Mouse (Mus musculus) heart, postnatal 0 days (tissue): ENCODE results near the gene Vamp8. TPM values are rescaled to one million over a fixed set of nuclear protein-coding genes. Genes with fewer than 3 reads are reported as not detected.
A peak's percentile ranks its signal among the peaks of the same experiment; 100 is the strongest.

Experiments used
- ATAC-seq: fragments of 200-750 bp; cut with Nextera tagmentation; 2 replicates; pipeline ENCODE4 v1.8.0; 2017; ENCODE audit warnings: low read depth, moderate number of reproducible peaks, moderate library complexity; ENCODE audit not compliant: insufficient read depth
- DNase-seq: peaks from one replicate; pipeline ENCODE4 v3.0.0-alpha.2; 2016; ENCODE audit warnings: low spot score
- H3K27ac ChIP-seq: fragments of 300-500 bp; sonication (generic); 2 replicates; pipeline ENCODE4 v1.5.1; 2014; ENCODE audit warnings: low read depth, mild to moderate bottlenecking
- H3K27me3 ChIP-seq: fragments of 300-500 bp; sonication (generic); 2 replicates; pipeline ENCODE4 v1.6.1; 2014; ENCODE audit warnings: low read length, mixed read lengths; ENCODE audit not compliant: control insufficient read depth, insufficient read depth
- H3K36me3 ChIP-seq: fragments of 300-500 bp; sonication (generic); replicated peaks from 2 replicates; pipeline ENCODE4 v1.6.1; 2014; ENCODE audit warnings: low read length, mixed read lengths; ENCODE audit not compliant: control insufficient read depth, insufficient read depth
- H3K4me1 ChIP-seq: fragments of 300-500 bp; sonication (generic); 2 replicates; pipeline ENCODE4 v1.6.1; 2014; ENCODE audit warnings: antibody characterized with exemption; ENCODE audit not compliant: control insufficient read depth, insufficient read depth
- H3K4me2 ChIP-seq: fragments of 300-500 bp; sonication (generic); 2 replicates; pipeline ENCODE4 v1.6.1; 2014; ENCODE audit warnings: low read depth, mild to moderate bottlenecking, low read length, moderate library complexity
- H3K4me3 ChIP-seq: fragments of 300-500 bp; sonication (generic); 2 replicates; pipeline ENCODE4 v1.5.1; 2014; ENCODE audit warnings: low read depth, low read length
- H3K9ac ChIP-seq: fragments of 300-500 bp; sonication (generic); replicated peaks from 2 replicates; pipeline ENCODE4 v1.6.1; 2014; ENCODE audit warnings: low read depth, low read length, mixed read lengths
- H3K9me3 ChIP-seq: fragments of 300-500 bp; sonication (generic); replicated peaks from 2 replicates; pipeline ENCODE4 v1.6.1; 2016; ENCODE audit warnings: low read length; ENCODE audit not compliant: control insufficient read depth
- CTCF ChIP-seq: IDR thresholded peaks from 2 replicates; pipeline ENCODE4 v1.5.1; 2016; ENCODE audit warnings: antibody characterized with exemption, control low read depth, low read depth
- EP300 ChIP-seq: IDR thresholded peaks from 2 replicates; pipeline ENCODE4 v1.6.1; 2016; ENCODE audit warnings: antibody characterized with exemption, low read depth
- WGBS: fragments of 180-500 bp; shearing (Covaris S2); extraction: QIAGEN DNeasy Blood & Tissue Kit; methylation state at CpG from one replicate; pipeline ENCODE4 v1.1.7; 2014; 5-methylcytosine and 5-hydroxymethylcytosine counted together
- polyA plus RNA-seq: library from polyadenylated mRNA; unstranded; fragments of >200 nt; fragmentation: Nextera tagmentation; extraction: Ambion mirVana; gene quantifications from 2 replicates; pipeline ENCODE4 v1.2.1, GENCODE M21; 2015
- total RNA-seq: library from RNA; depleted of rRNA; stranded (reverse); fragments of >200 nt; gene quantifications from 2 replicates; pipeline ENCODE4 v1.2.3, GENCODE M21; 2014; ENCODE audit warnings: low replicate concordance

Gene Vamp8
- total and polyA plus RNA-seq, 2 experiments from 2014 or later = 69.8 to 174 TPM

GRCm38 (mm10) chr6:72430989-72431921, 40.8 kb upstream of the Vamp8 start:
- H3K9me3 ChIP-seq = no peaks in the 10 kb centered on the region
- no peaks in the 10 kb centered on the region for H3K27me3 ChIP-seq
- H3K4me1 ChIP-seq = no peaks in the 10 kb centered on the region
- peak overlapping the region; percentile 8; the same call in 1 of the 2 replicates for H3K27ac ChIP-seq
- ATAC-seq = no peak
- H3K9ac ChIP-seq = no peak overlapping the region
- peaks cover 86% of the 10 kb centered on the region for H3K36me3 ChIP-seq
- WGBS = 32% methylated on average over 5 of the region's 5 CpGs
- no peak overlapping the region for H3K4me2 ChIP-seq
- H3K4me3 ChIP-seq = no peak overlapping the region
- TF ChIP-seq CTCF (no peak), EP300 (no peak)
- no peak for DNase-seq

- no peak for TF ChIP-seq CTCF
- no peak overlapping the region for H3K4me2 ChIP-seq
- no peaks in the 10 kb centered on the region for H3K27me3 ChIP-seq
- no peaks in the 10 kb centered on the region for H3K4me1 ChIP-seq
- DNase-seq (no peak), ATAC-seq (no peak)
- H3K9me3 ChIP-seq = peaks cover 5% of the 10 kb centered on the region; the same call in 1 of the 2 replicates
- 82% methylated on average over 21 of the region's 21 CpGs for WGBS
- H3K9ac ChIP-seq = no peak overlapping the region
- H3K36me3 ChIP-seq = peaks cover 86% of the 10 kb centered on the region
- no peak overlapping the region for H3K4me3 ChIP-seq
- no peak overlapping the region for H3K27ac ChIP-seq
These were observed 38.7 kb upstream of the Vamp8 start for GRCm38 (mm10) chr6:72429061-72429842.

- TF ChIP-seq EP300 (no peak), CTCF (peak; percentile 82)
- no peak overlapping the region for H3K4me3 ChIP-seq
- 40% methylated on average over 8 of the region's 8 CpGs for WGBS
- H3K9ac ChIP-seq = no peak overlapping the region
- H3K27ac ChIP-seq = no peak overlapping the region
- peaks cover 86% of the 10 kb centered on the region for H3K36me3 ChIP-seq
- no peak overlapping the region for H3K4me2 ChIP-seq
- peaks cover 5% of the 10 kb centered on the region; the same call in 1 of the 2 replicates for H3K9me3 ChIP-seq
- no peaks in the 10 kb centered on the region for H3K27me3 ChIP-seq
- ATAC-seq (peak; percentile 71), DNase-seq (peak; percentile 71)
- H3K4me1 ChIP-seq = no peaks in the 10 kb centered on the region
These were observed 37.5 kb upstream of the Vamp8 start for GRCm38 (mm10) chr6:72428036-72428435.

GRCm38 (mm10) chr6:72425646-72426045, 35.1 kb upstream of the Vamp8 start:
- no peak overlapping the region for H3K27ac ChIP-seq
- H3K9me3 ChIP-seq = peaks cover 5% of the 10 kb centered on the region; the same call in 1 of the 2 replicates
- DNase-seq (no peak), ATAC-seq (no peak)
- no peak overlapping the region for H3K9ac ChIP-seq
- H3K4me1 ChIP-seq = no peaks in the 10 kb centered on the region
- H3K4me2 ChIP-seq = no peak overlapping the region
- H3K27me3 ChIP-seq = no peaks in the 10 kb centered on the region
- no peak overlapping the region for H3K4me3 ChIP-seq
- WGBS = 89% methylated on average over 11 of the region's 11 CpGs
- H3K36me3 ChIP-seq = peaks cover 87% of the 10 kb centered on the region
- TF ChIP-seq EP300 = no peak
- no peak for TF ChIP-seq CTCF

- DNase-seq = no peak
- Histone ChIP-seq H3K36me3 (peaks cover 76% of the 10 kb centered on the region), H3K27ac (no peak overlapping the region), H3K9ac (no peak overlapping the region), H3K4me1 (no peaks in the 10 kb centered on the region), H3K9me3 (peaks cover 5% of the 10 kb centered on the region; the same call in 1 of the 2 replicates), H3K4me3 (no peak overlapping the region), H3K27me3 (no peaks in the 10 kb centered on the region), H3K4me2 (no peak overlapping the region)
- TF ChIP-seq CTCF (no peak), EP300 (no peak)
- no peak for ATAC-seq
- WGBS = 93% methylated on average over 10 of the region's 10 CpGs
These were observed 30.4 kb upstream of the Vamp8 start for GRCm38 (mm10) chr6:72420901-72421300.
